Mouse (Mus musculus) hindbrain, embryonic 13.5 days (tissue): ENCODE measurements at regions not wholly inside any gene's neighbourhood (a gene's known extent, or its start where the extent isn't known, plus 50 kb on each side); places are given as distances from the start of the nearest gene placed in this dataset.

Experiments
- ATAC-seq: fragments of 200-750 bp; cut with Nextera tagmentation; 2 replicates; pipeline ENCODE4 v1.8.0; 2017; ENCODE audit warnings: moderate TSS enrichment; ENCODE audit not compliant: low FRiP score
- H3K27ac ChIP-seq: fragments of 300-500 bp; sonication (generic); 2 replicates; pipeline ENCODE4 v1.5.1; 2015; ENCODE audit warnings: inconsistent platforms, mild to moderate bottlenecking, moderate library complexity
- H3K27me3 ChIP-seq: fragments of 300-500 bp; sonication (generic); 2 replicates; pipeline ENCODE4 v1.6.1; 2015; ENCODE audit warnings: mild to moderate bottlenecking, inconsistent platforms
- H3K36me3 ChIP-seq: fragments of 300-500 bp; sonication (generic); 2 replicates; pipeline ENCODE4 v1.6.1; 2015; ENCODE audit warnings: mild to moderate bottlenecking, inconsistent platforms
- H3K4me1 ChIP-seq: fragments of 300-500 bp; sonication (generic); replicated peaks from 2 replicates; pipeline ENCODE4 v1.6.1; 2015; ENCODE audit warnings: inconsistent platforms
- H3K4me2 ChIP-seq: fragments of 300-500 bp; sonication (generic); 2 replicates; pipeline ENCODE4 v1.6.1; 2015; ENCODE audit warnings: inconsistent platforms, mild to moderate bottlenecking, moderate library complexity
- H3K4me3 ChIP-seq: fragments of 300-500 bp; sonication (generic); 2 replicates; pipeline ENCODE4 v1.5.1; 2015; ENCODE audit warnings: mild to moderate bottlenecking, inconsistent platforms
- H3K9ac ChIP-seq: fragments of 300-500 bp; sonication (generic); 2 replicates; pipeline ENCODE4 v1.6.1; 2015; ENCODE audit warnings: mild to moderate bottlenecking, inconsistent platforms
- H3K9me3 ChIP-seq: fragments of 300-500 bp; sonication (generic); 2 replicates; pipeline ENCODE4 v1.6.1; 2016; ENCODE audit warnings: inconsistent platforms
- WGBS: fragments of 180-500 bp; shearing (Covaris S2); methylation state at CpG from one replicate; pipeline ENCODE4 v1.1.7; 2015; 5-methylcytosine and 5-hydroxymethylcytosine counted together

- Histone ChIP-seq H3K9me3 (no peaks in the 10 kb centered on the region), H3K9ac (no peak overlapping the region), H3K36me3 (no peaks in the 10 kb centered on the region), H3K27me3 (no peaks in the 10 kb centered on the region), H3K4me2 (no peak overlapping the region), H3K4me3 (no peak overlapping the region), H3K27ac (no peak overlapping the region), H3K4me1 (no peaks in the 10 kb centered on the region)
- no peak for ATAC-seq
- WGBS = 100% methylated on average over 1 of the region's 1 CpGs
Measured at GRCm38 (mm10) chr13:90355602-90356001, 266.2 kb upstream of the Xrcc4 start.

GRCm38 (mm10) chr13:90342823-90343222 lies 253.4 kb upstream of the Xrcc4 start:
- H3K36me3 ChIP-seq = no peaks in the 10 kb centered on the region
- no peak for ATAC-seq
- no peak overlapping the region for H3K4me3 ChIP-seq
- H3K4me1 ChIP-seq = no peaks in the 10 kb centered on the region
- no peak overlapping the region for H3K27ac ChIP-seq
- H3K9ac ChIP-seq = no peak overlapping the region
- no peak overlapping the region for H3K4me2 ChIP-seq
- no peaks in the 10 kb centered on the region for H3K27me3 ChIP-seq
- WGBS = 85% methylated on average over 4 of the region's 4 CpGs
- H3K9me3 ChIP-seq = no peaks in the 10 kb centered on the region

- no peak overlapping the region for H3K4me3 ChIP-seq
- H3K27ac ChIP-seq = no peak overlapping the region
- no peak overlapping the region for H3K9ac ChIP-seq
- no peak overlapping the region for H3K4me2 ChIP-seq
- ATAC-seq = no peak
- no peaks in the 10 kb centered on the region for H3K27me3 ChIP-seq
- H3K9me3 ChIP-seq = no peaks in the 10 kb centered on the region
- 88% methylated on average over 8 of the region's 8 CpGs for WGBS
- no peaks in the 10 kb centered on the region for H3K4me1 ChIP-seq
- H3K36me3 ChIP-seq = no peaks in the 10 kb centered on the region
Measured at GRCm38 (mm10) chr13:90341597-90342212, 252.3 kb upstream of the Xrcc4 start.

GRCm38 (mm10) chr13:90340647-90341160 lies 251.3 kb upstream of the Xrcc4 start:
- H3K4me3 ChIP-seq = no peak overlapping the region
- no peak overlapping the region for H3K4me2 ChIP-seq
- H3K9ac ChIP-seq = no peak overlapping the region
- no peak overlapping the region for H3K27ac ChIP-seq
- no peak for ATAC-seq
- 65% methylated on average over 2 of the region's 2 CpGs for WGBS
- H3K4me1 ChIP-seq = no peaks in the 10 kb centered on the region
- H3K36me3 ChIP-seq = no peaks in the 10 kb centered on the region
- no peaks in the 10 kb centered on the region for H3K27me3 ChIP-seq
- H3K9me3 ChIP-seq = no peaks in the 10 kb centered on the region

DNA sequence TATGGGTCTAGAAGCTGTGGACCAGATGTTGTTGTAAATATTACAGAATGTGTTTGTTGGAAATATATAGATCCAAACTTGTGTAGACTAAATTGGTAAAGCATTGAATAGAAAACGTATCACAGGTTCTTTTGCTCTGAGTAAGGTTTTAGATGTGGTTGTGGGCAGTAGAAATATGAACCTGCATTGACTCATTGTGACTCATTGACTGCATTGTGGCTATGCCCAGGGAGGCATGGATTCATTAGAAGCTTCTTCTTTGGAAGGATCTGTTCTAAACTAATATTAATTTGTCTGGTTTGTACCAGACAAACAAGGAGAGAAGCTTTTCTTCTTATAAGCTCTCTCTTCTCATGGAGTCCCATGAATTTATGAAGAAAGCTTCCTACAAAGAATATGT lies 248.2 kb upstream of the Xrcc4 start:
- no peak overlapping the region for H3K9ac ChIP-seq
- H3K27me3 ChIP-seq = no peaks in the 10 kb centered on the region
- 88% methylated on average over 1 of the region's 1 CpGs for WGBS
- ATAC-seq = no peak
- no peak overlapping the region for H3K27ac ChIP-seq
- H3K4me2 ChIP-seq = no peak overlapping the region
- no peaks in the 10 kb centered on the region for H3K4me1 ChIP-seq
- H3K36me3 ChIP-seq = no peaks in the 10 kb centered on the region
- no peak overlapping the region for H3K4me3 ChIP-seq
- no peaks in the 10 kb centered on the region for H3K9me3 ChIP-seq

- Histone ChIP-seq H3K4me1 (no peaks in the 10 kb centered on the region), H3K9ac (no peak overlapping the region), H3K4me3 (no peak overlapping the region), H3K9me3 (no peaks in the 10 kb centered on the region), H3K4me2 (no peak overlapping the region), H3K36me3 (no peaks in the 10 kb centered on the region), H3K27me3 (no peaks in the 10 kb centered on the region), H3K27ac (no peak overlapping the region)
- 66% methylated on average over 3 of the region's 3 CpGs for WGBS
- ATAC-seq = no peak
Measured at GRCm38 (mm10) chr13:90335741-90336037, 246.3 kb upstream of the Xrcc4 start.

DNA sequence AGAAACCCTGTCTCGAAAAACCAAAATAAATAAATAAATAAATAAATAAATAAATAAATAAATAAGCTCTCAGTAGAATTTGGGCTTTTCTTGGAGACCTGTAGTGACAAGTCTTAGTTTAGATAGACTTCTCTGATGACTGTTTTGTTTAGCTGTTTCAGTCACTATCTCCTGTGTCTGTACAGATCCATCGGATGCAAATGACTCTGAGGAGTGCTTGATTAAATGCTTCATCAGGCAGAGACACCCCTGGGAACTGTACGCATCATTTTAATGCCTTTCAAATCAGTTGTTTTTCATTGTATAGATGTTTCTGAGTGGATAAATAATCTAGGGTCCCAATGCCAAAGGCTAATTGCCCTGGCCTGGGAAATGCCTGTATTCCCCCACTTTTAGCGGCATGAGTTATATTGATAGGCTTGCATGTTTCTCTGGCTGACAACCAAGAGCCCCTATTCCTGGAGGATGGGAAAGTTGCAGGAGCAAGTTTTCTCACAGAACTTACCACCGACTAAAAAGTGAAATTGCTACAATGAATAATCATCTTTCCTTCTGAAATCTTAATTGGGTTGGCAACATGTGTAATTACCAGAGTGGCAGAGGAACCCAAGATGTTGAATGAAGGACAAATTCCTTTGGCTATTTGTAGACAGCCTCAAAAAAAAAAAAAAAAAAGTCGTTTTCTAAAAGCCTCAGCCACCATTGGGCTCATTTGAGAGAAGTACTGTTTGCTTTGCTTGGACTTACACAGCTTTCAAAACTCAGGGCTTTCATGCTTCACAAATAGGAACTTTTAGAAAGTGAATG lies 245.7 kb upstream of the Xrcc4 start:
- no peak overlapping the region for H3K4me3 ChIP-seq
- WGBS = 59% methylated on average over 6 of the region's 6 CpGs
- no peaks in the 10 kb centered on the region for H3K9me3 ChIP-seq
- no peak for ATAC-seq
- no peaks in the 10 kb centered on the region for H3K36me3 ChIP-seq
- H3K27ac ChIP-seq = no peak overlapping the region
- no peaks in the 10 kb centered on the region for H3K27me3 ChIP-seq
- H3K4me1 ChIP-seq = no peaks in the 10 kb centered on the region
- H3K9ac ChIP-seq = no peak overlapping the region
- H3K4me2 ChIP-seq = no peak overlapping the region

- H3K4me2 ChIP-seq = no peak overlapping the region
- no peak for ATAC-seq
- H3K4me1 ChIP-seq = no peaks in the 10 kb centered on the region
- no peak overlapping the region for H3K27ac ChIP-seq
- no peaks in the 10 kb centered on the region for H3K9me3 ChIP-seq
- no peaks in the 10 kb centered on the region for H3K27me3 ChIP-seq
- no peak overlapping the region for H3K9ac ChIP-seq
- no peak overlapping the region for H3K4me3 ChIP-seq
- no peaks in the 10 kb centered on the region for H3K36me3 ChIP-seq
Measured at GRCm38 (mm10) chr13:90334286-90334685, 244.9 kb upstream of the Xrcc4 start.

DNA sequence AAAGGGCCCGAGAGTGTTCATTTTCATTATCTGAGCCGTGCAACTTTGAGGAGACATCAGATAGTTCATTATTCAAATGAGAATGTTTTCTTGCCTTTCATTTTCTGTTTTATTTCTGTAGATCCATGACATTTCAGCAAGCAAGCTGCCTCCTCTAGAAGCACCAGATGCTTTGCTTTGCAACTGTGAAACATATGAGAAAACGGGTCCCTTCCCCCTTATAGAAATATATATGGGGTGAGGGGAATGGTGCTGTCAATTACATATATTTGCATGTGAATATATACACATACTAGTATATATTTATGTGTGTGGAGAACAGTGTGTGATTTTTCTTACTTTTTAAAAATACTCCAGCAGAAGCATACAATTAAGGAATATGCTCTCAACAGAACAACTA lies 235.8 kb upstream of the Xrcc4 start:
- no peak for ATAC-seq
- H3K4me3 ChIP-seq = no peak overlapping the region
- H3K27me3 ChIP-seq = no peaks in the 10 kb centered on the region
- 84% methylated on average over 3 of the region's 3 CpGs for WGBS
- H3K9ac ChIP-seq = no peak overlapping the region
- no peaks in the 10 kb centered on the region for H3K4me1 ChIP-seq
- no peaks in the 10 kb centered on the region for H3K36me3 ChIP-seq
- no peak overlapping the region for H3K4me2 ChIP-seq
- no peak overlapping the region for H3K27ac ChIP-seq
- no peaks in the 10 kb centered on the region for H3K9me3 ChIP-seq

DNA sequence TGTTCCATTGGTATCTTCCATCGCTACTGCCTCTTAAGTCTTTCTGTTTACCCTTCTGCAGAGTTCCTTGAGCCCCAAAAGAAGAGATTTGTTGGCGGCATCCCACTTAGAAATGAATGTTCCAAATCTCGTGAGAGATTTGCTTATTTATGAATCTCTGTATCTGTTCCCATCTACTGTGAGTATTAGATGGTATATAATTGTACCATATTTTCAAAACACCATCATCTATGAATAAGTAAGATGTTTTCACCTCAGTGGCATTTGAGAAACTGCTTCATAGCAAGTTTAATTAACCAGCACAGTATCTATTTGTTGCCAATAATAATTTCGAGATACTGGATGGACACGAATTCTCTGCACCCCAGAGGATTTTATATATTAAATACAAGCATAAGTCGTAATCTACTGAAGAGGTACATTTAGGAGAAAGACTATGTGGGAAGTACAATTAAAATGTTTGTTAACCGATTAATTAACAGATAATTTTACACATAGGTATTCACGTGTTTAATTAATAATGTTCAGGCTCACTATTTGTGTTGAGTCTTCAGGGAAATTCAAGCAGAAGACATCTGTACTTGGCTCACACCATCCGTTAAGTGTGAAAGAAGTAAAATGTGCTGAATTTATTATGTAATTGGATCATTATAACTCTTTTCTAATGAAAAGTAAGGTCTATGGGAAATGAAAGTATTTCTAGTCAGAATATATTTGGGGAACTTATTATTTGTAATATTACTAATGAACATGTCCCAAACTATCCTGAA lies 224.0 kb upstream of the Xrcc4 start:
- no peaks in the 10 kb centered on the region for H3K9me3 ChIP-seq
- 86% methylated on average over 9 of the region's 9 CpGs for WGBS
- no peak overlapping the region for H3K4me3 ChIP-seq
- no peak for ATAC-seq
- no peaks in the 10 kb centered on the region for H3K27me3 ChIP-seq
- H3K4me1 ChIP-seq = no peaks in the 10 kb centered on the region
- H3K4me2 ChIP-seq = no peak overlapping the region
- no peak overlapping the region for H3K9ac ChIP-seq
- H3K27ac ChIP-seq = no peak overlapping the region
- no peaks in the 10 kb centered on the region for H3K36me3 ChIP-seq

- Histone ChIP-seq H3K4me3 (no peak overlapping the region), H3K27ac (no peak overlapping the region), H3K4me1 (no peaks in the 10 kb centered on the region), H3K9ac (no peak overlapping the region), H3K36me3 (no peaks in the 10 kb centered on the region), H3K9me3 (no peaks in the 10 kb centered on the region), H3K27me3 (no peaks in the 10 kb centered on the region), H3K4me2 (no peak overlapping the region)
- ATAC-seq = no peak
Measured at GRCm38 (mm10) chr13:90310482-90310881, 221.1 kb upstream of the Xrcc4 start.

DNA sequence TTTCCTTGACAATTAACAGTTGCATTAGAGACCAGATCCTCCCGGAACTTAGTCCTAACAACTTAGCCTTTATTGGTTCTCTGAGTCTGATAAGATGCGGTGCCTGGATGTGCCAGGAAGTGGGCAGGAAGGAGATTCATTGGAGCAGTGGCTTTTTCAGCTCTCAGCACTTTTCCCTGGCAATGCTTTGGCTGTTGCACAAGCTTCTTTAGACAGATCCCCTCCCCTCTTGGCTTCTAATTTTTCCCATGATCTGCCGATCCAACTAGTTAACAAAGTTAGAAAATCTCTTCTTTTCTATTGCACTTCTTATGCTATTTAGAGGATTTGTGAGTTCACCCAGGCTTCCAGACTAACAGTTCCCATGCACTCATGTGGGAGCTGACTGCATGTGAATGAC lies 211.1 kb upstream of the Xrcc4 start:
- 83% methylated on average over 3 of the region's 3 CpGs for WGBS

More for the DNA sequence above, 211.1 kb upstream of the Xrcc4 start:
- no peak for ATAC-seq
- no peak overlapping the region for H3K9ac ChIP-seq
- H3K27ac ChIP-seq = no peak overlapping the region
- H3K4me3 ChIP-seq = no peak overlapping the region
- H3K36me3 ChIP-seq = no peaks in the 10 kb centered on the region
- H3K4me1 ChIP-seq = no peaks in the 10 kb centered on the region
- no peaks in the 10 kb centered on the region for H3K9me3 ChIP-seq
- no peaks in the 10 kb centered on the region for H3K27me3 ChIP-seq
- H3K4me2 ChIP-seq = no peak overlapping the region
